Mouse (Mus musculus) hematopoietic stem cell, adult 5-6 weeks (primary cell): ENCODE data around the gene Jade2. TPM values are rescaled to one million over a fixed set of nuclear protein-coding genes. Genes with fewer than 3 reads are reported as not detected.
A peak's percentile ranks its signal among the peaks of the same experiment; 100 is the strongest.

Source experiments
- ATAC-seq, 2 experiments: fragments of 125-278 bp in 1 of 2; replicated peaks in 1 of 2; 2 replicates each; pipeline ENCODE4 v1.8.0; 2016 to 2017; ENCODE audit warnings: inconsistent platforms in 2 of 2, mild to moderate bottlenecking in 2 of 2, moderate number of reproducible peaks in 2 of 2, low read depth in 1 of 2, moderate TSS enrichment in 1 of 2; ENCODE audit not compliant: low FRiP score in 2 of 2, poor library complexity in 2 of 2, severe bottlenecking in 2 of 2, insufficient read depth in 1 of 2, low TSS enrichment in 1 of 2
- total RNA-seq: library from RNA; stranded (forward); fragments of 172-1452, 232-1000 nt; gene quantifications from 2 replicates; pipeline ENCODE4 v1.2.3, GENCODE M21; 2017

Gene Jade2
- total RNA-seq, 1 experiment from 2014 or later: 17.0 TPM

DNA sequence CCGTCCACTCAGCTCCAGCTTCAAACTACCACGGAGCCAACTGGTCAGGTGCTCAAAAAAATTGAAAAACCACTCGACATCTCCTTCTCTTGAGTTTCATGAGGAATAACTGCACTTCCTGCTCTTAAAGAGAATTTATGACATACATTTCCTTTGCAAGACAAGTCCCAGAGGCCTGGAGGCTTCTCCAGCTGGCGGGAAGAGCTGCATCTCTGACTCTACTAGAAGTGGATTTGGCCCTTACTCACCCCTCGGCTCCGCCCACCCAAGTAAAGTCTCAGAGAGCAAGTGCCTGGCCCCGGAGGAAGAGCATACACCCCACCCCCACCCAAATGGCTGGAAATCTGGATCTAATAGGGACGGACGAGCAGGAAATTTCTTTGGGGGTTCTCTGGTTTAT lies 16.3 kb downstream of the Jade2 start:
- ATAC-seq: no peak

DNA sequence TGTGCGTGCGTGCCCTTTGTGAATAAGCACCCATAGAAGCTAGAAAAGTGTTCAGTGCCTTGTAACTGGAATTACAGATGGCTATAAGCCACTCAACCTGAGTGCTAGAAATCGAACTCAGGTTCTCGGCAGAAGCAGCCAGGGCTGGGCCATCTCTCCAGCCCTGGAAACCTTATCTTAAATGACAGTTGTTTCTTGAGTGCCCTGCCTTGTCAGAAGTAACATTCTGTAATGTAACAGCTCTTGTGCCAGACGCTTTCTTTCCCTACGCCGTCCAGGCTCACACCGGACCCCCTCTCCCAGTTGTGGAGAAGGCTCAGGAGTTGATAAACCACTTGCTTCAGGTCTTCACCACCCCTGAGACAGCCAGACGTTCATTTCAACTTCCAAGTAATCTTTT lies 16.8 kb downstream of the Jade2 start:
- no peak; a peak in 2 of 4 replicates for ATAC-seq

DNA sequence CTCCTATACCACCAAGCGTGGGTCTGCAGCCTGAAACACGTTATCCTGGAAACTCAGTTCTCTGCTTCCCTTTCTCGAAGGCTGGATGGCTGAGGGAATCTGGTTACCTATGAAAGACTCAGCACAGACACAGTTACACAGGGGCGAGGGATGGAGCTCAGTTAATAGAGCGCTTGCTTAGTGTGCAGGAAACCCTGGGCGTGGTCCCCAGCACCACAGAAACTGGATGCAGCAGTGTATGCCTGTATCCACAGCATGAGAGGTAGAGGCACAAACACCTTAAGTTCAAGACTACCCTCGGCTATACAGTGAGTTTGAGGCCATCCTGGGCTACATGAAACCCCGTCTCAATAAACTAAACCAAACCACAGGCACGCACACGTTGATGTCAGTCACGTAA lies 17.5 kb downstream of the Jade2 start:
- no peak for ATAC-seq

DNA sequence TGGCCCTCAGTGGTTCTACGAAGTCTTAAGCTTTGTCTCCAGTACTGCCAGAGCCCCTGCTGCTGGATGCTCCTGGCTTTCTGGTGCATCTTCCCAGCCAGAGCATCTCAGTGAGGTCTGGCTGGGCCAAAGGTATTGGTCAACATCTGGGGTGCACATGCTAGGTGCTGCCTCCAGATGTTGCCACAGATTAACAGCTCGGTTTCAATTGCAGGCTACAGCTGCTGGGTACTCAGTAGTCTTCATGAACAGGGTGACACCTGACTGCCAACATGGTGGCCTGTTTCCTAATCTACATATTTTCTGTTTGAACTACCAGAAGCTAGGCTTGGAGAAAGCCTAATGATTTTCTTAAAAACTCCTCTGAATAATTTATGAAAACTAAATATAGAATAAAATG lies 18.3 kb downstream of the Jade2 start:
- no peak for ATAC-seq

DNA sequence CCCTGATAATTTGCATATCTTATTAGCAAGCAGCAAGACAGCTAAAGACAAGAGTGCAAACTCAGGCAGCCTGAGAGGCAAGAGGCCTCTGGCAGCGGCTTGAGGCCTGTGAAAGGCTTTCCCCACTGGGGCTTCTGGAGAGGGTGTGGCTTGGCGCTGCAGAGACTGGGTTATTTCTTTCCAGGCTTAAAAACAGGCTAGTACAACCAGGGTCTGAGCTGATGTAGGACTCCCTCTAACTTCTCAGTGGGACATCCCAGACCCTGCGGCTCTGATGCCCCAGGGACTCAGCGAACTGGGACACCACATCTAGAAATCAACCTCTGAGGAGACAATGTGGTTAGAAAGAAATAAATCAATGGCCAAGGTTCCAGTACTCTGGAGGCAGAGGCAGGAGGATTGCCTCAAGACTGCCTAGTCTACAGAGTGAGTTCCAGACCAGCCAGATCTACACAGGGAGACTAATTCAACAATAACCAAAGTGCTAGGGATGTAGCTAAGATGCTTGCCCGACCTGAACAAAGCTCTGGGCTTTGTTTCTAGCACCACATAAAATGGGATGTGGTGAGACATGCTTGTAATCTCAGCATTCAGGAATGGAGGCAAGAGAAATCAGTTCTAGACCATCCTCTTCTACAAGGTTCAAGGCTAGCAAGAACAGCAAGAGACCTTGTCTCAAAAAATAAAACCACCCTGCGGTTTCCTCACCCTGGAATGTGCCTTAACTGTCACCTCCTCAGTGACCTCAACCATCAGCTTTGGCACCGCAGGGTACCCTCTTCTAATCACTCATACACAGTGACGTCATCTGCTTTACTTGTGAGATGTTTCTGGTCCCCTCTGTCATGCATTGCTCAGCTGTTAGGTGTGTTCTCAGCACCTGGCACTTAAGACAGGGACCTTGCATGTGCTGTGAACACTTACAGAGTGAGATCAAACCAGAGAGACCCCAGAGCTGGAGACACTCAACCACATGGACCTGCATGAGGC lies 20.0 kb downstream of the Jade2 start:
- ATAC-seq: no peak

DNA sequence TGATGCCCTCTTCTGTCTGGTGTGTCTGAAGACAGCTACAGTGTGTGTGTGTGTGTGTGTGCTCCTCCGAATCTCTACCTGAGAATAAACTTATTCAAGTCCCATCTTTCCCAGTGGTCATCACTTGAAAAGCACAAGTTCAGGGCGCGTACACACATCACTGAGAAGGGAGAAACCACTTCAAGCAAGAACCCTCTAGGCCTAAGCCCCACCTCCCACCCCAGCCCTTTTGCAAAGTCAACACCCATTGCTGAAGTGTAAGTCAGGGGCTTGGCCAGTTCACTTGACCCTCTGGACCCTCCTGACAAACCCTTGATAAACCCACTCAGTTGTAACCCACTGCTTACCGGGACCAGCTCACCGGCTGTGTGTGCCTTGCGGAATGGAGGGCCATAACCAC lies 20.9 kb downstream of the Jade2 start:
- ATAC-seq: no peak

DNA sequence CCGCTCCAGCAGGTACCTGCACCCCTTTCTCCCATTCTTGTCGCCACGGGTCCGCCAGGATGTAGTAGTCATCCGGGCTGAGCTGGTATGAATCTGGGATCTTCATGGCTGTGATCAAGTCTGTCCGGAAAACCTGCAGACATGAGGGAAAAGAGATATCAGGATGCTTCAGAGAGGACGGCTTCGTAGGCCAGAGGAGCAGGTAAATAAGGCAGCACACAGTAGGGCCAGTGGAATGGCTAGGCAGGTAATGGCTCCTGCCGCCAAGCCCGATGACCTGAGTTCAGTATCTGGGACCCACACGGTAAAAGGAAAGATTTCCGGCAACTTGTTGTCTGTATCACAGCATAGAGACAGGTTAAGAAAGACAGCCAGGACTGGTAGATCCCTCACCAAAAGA lies 21.9 kb downstream of the Jade2 start:
- no peak for ATAC-seq

DNA sequence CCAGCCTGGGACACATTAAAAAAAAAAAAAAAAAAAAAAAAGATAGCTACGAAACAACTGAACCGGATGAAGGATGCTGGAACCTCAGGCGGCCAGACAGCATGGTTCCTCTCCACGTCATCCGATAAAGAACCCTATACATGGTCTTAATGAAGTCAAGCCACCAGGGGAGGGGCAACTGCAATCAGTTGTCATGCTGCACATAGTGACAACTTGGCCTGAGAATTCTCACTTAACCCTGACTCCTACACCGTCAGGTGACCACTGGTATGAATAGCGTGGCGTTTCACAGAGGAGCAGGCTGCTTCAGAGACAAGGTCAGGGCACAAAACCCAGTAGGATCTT lies 23.4 kb downstream of the Jade2 start:
- no peak for ATAC-seq

DNA sequence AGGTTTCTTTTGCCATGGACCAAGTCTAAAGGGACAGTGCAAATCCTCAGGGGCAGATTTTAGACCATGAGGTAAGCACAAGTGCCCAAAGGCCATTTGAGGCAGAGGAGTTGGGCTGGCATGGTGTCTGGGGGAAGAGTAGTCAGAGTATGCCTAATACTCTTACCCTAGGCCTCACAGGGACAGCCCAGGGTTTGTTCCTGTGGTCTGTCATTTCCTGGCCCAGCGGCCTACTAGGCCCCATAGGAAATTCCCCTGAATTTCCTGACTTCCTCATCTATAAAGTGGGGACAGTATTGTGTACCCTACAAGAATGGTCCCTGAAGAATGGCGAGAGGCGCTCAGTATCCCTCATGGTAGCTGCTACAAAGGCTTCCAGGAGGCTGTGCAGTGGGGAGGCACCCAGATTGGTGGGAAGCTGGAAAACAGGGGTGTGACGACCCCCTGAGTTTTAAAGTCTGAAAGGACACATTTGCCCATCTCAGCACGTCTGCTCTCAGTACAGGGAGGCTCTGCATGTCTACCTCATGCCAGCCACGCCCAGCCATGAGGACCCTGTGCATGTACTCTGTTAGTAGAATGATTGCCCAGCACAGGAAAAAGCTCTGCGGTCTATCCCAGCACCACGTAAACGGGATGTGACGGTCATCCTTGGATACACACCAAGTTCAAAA lies 23.9 kb downstream of the Jade2 start:
- no peak for ATAC-seq

DNA sequence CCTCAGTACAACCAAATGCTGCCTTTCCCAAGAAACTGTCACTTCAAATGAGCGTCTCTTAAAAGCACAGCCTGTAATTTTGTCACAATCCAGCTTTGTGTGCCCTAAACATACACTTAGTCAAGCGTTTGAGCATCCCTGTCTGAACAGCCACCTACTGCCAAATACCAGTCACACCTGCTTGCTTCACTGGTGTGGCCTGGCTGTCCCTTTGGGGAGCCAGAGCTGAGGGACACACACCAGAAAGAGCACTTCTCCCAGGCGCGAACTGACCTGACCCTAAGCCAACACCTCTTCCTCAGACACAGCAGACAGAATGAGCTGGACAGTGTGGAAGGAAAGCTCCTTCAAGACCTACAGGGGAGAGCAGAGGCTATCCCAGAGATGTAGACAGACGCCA lies 24.5 kb downstream of the Jade2 start:
- no peak for ATAC-seq

DNA sequence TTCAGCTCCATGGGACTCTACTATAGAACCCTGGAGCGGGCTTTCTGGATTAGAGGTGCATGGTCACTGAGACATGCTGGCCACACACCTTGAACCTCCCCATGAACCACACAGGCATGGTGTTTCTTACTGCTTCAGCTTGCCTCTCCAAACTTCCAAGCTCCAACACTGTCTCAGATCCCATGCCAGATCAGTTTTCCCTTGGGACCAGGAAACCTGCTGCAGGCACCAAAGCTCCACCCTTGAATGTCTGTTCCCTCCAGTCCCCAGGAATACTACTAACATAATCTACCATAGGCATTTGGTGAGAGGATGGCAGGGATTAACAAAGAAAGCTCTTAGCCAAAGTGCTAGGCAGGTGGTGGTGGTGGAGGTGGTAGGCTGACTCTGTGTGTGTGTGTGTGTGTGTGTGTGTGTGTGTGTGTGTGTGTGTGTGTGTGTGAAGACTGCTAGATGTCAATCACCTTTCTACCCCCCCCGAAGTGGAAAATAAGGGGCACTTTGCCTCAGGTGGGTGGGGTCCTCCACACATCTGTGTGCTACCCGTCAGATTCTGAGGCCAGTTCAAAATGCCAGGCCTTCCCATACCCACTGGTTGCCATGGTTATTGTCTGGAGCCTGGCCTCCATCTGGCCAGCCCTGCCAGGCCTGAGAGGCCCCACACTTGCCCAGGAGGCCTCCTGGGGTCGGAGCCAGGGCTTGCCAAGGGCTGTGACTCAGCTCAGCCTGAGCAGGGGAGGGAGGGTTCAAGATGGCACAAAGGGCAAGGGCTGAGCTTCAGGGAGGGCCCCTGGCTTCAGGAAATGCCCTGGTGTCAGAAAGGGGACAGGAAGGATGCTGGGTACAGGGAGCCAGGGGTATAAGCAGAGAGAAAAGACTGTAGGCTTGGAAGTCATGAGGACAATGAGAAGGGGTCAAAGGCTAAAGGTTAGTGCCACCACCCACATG lies 25.2 kb downstream of the Jade2 start:
- peak; percentile 84 to 92 for ATAC-seq

DNA sequence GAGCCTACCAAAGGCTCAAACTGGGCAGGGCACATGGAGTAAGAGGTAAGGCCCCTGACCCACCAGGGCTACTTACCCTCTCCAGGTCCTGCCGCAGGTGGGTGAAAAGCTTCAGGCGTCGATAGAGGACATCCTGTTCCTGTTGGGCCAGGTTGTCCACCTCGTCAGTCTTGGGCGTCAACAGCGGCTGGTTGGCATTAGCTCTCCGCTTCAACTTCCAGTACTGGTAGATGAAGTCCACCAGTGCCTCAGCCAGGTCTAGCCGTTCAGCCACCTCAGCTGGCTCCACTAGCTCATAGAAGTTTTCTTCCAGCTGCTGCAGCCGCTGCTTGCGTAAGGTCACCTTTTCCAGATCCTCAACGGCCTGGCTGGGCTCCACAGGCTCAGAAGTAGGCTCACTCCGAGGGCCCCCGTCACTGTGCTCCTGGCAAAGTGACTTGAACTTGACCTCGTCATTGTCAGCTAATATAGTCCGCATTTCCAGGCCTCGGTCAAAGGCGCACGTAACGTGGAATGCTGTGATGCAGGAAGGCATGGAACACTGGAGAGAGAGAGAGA lies 32.5 kb downstream of the Jade2 start:
- no peak for ATAC-seq

DNA sequence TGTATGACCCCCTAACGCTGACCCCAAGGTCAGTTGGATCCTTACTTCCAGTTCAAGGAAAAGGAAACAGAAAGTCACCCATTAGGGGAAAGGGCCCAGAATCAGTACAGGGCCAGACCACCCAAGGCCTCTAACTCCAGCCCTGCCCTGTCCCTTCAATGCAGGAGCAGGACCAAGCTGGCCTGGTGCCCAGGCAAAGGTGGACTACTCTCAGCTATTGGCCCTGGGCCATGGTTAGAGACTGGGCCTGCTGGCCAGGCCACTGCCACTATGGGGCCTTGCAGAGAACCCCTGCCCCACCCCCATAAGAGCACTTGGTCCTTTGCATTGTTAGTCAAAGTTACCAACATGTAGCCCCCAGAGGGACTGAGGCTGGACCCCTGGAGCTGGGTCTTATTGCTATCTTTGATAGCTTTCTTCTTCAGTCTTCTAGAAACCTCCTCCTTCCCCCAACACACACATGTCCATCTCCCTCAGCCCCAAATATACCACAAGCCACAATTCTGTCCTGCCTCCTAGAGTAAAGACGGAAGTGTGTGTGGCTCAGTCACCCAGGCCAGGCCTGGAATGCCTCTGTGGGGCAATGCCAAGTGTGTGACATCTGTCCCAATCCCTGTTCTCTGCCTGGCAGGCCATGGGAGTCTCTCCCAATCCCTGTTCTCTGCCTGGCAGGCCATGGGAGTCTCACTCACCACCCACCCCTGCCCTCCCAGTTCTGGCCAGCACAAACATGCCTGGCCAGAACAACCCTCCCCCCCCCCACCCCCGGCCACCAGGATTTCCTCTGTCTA lies 33.3 kb downstream of the Jade2 start:
- ATAC-seq: no peak; a peak in 1 of 4 replicates

DNA sequence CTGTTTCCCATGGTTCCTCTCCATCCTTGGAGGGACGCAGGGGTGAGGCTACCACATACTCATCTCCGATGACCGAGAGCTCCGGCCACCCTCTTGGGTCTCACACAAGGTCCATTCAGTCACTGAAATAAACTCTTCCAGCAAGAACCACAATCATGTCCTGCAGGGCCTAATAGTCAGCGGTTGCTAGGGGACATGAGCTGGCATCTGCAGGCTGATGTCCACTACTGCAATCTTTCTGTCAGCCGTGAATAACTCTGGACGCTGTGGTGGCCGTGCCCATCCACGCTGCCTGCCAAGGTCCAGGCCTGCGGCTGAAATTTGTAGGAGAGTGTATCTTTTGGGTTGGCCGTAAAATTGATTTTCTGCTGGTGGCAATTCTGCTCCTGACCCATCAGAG lies 34.2 kb downstream of the Jade2 start:
- no peak for ATAC-seq

DNA sequence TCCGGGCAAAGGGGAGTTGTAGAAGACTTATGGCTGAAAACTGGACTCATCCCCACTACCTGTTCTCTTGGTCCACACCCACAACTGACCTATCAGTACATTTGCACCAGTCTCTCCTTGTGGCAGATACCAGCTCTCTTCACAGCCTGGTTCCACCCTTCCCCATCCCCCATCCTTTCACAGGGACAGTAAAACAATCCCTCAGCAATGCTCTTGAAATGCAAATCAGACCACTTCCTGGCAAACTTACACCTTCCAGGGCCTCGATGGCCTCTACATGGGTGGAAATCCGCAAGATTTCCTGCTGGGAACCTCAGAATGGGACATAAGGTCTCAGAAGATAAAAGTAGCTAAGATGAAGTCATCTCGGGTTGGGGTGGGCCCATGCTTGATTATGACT lies 34.7 kb downstream of the Jade2 start:
- no peak for ATAC-seq

DNA sequence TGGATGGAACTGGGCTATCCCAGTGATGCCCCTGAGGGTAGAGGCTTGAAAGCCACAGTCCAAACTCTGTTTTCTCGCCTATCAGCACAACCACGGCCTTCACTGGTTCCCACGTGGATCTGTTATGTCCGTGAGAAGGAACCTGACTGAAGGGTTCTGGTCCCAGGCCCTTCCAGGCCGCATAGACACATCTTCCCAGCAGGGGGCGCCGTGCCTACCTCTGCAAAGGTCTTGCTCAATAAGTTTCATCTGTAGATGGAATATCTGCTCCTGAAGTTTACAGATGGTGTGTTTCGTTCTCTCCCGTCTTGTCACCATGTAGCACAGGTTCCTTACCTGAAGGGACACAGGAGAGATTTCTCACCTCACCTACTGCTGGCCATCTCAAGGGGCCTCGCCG lies 36.6 kb downstream of the Jade2 start:
- ATAC-seq: no peak

DNA sequence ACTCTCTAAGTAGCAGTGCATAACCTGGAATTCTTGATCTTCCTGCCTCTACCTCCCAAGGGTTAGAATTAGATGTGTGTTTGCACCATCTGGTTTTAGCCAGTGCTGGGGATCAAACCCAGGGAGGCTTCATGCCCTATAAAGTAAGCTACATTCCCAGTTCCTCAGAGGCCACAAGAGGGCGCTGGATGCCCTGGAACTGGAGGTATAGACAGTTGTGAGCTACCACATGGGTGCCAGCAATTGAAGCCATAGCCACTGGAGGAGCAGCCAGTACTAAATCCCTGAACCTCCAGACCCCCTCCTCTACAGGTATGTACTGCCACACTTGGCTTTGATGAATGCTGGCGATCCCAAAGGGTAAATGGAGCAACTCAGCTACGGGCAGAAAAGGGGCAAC lies 37.5 kb downstream of the Jade2 start:
- no peak for ATAC-seq
